Mouse (Mus musculus) urinary bladder, postnatal 25 days (tissue): ENCODE results near the gene Igsf21.
A peak's percentile ranks its signal among the peaks of the same experiment; 100 is the strongest.

ENCODE experiments used
- DNase-seq: peaks from one replicate; pipeline ENCODE4 v3.0.0; 2022; ENCODE audit warnings: low spot score

Igsf21 gene

GRCm38 (mm10) chr4:140047807-140048362, 198.7 kb downstream of the Igsf21 start:
- no peak for DNase-seq

GRCm38 (mm10) chr4:140043953-140044352, 202.6 kb downstream of the Igsf21 start:
- DNase-seq = no peak

- no peak for DNase-seq
Measured at GRCm38 (mm10) chr4:140038586-140039411, 207.8 kb downstream of the Igsf21 start.

GRCm38 (mm10) chr4:140037784-140038387, 208.7 kb downstream of the Igsf21 start:
- DNase-seq = peak; percentile 22

- DNase-seq = no peak
Measured at GRCm38 (mm10) chr4:140035232-140035631, 211.4 kb downstream of the Igsf21 start.

GRCm38 (mm10) chr4:140033394-140033793, 213.2 kb downstream of the Igsf21 start:
- DNase-seq = peak; percentile 32

GRCm38 (mm10) chr4:140030415-140030814, 216.2 kb downstream of the Igsf21 start:
- peak; percentile 26 for DNase-seq

GRCm38 (mm10) chr4:140030040-140030386, 216.6 kb downstream of the Igsf21 start:
- DNase-seq = no peak

GRCm38 (mm10) chr4:140029324-140030039, 217.1 kb downstream of the Igsf21 start:
- no peak for DNase-seq

- DNase-seq = no peak
Measured at GRCm38 (mm10) chr4:140023833-140024232, 222.8 kb downstream of the Igsf21 start.

GRCm38 (mm10) chr4:140015916-140016315, 230.7 kb downstream of the Igsf21 start:
- DNase-seq = no peak

- DNase-seq = no peak
Measured at GRCm38 (mm10) chr4:140010728-140011470, 235.7 kb downstream of the Igsf21 start.

GRCm38 (mm10) chr4:140004932-140005331, 241.7 kb downstream of the Igsf21 start:
- DNase-seq = no peak

GRCm38 (mm10) chr4:140004170-140004569, 242.4 kb downstream of the Igsf21 start:
- DNase-seq = peak; percentile 19

- no peak for DNase-seq
Measured at GRCm38 (mm10) chr4:140002069-140002468, 244.5 kb downstream of the Igsf21 start.

- DNase-seq = no peak
Measured at GRCm38 (mm10) chr4:140000911-140001310, 245.7 kb downstream of the Igsf21 start.

GRCm38 (mm10) chr4:139999033-139999432, 247.6 kb downstream of the Igsf21 start:
- DNase-seq = no peak

GRCm38 (mm10) chr4:139995659-139996058, 250.9 kb downstream of the Igsf21 start:
- no peak for DNase-seq

GRCm38 (mm10) chr4:139993111-139993755, 253.4 kb downstream of the Igsf21 start:
- no peak for DNase-seq

GRCm38 (mm10) chr4:139986913-139987312, 259.7 kb downstream of the Igsf21 start:
- DNase-seq = no peak

- peak; percentile 64 for DNase-seq
Measured at GRCm38 (mm10) chr4:139978716-139979115, 267.9 kb downstream of the Igsf21 start.
